Mouse (Mus musculus): Measurements from ENCODE around the gene Triobp. TPM values are rescaled to one million over a fixed set of nuclear protein-coding genes. Genes with fewer than 3 reads are reported as not detected.
"Not testable (repeated sequence)": the region's sequence is repeated elsewhere in the genome, so short reads cannot be mapped to it uniquely, and the experiment has no call there.

The Triobp gene
- polyA plus RNA-seq, 2 experiments from 2014 or later = 15.6 to 20.0 TPM

GRCm38 (mm10) chr15:79002036-79002435 is 54.5 kb downstream of the Triobp start:
- no peak for ATAC-seq

- ATAC-seq = no peak
Observed at GRCm38 (mm10) chr15:79003079-79003478, 55.6 kb downstream of the Triobp start.

GRCm38 (mm10) chr15:79005581-79005980 is 58.1 kb downstream of the Triobp start:
- ATAC-seq = no peak

GRCm38 (mm10) chr15:79006638-79007037 is 59.1 kb downstream of the Triobp start:
- ATAC-seq = no peak

GRCm38 (mm10) chr15:79007059-79007458 is 59.5 kb downstream of the Triobp start:
- ATAC-seq = no peak

GRCm38 (mm10) chr15:79007836-79008235 is 60.3 kb downstream of the Triobp start:
- ATAC-seq = not testable (repeated sequence)

- ATAC-seq = no peak
Observed at GRCm38 (mm10) chr15:79009734-79010133, 62.2 kb downstream of the Triobp start.

- no peak for ATAC-seq
Observed at GRCm38 (mm10) chr15:79011550-79011949, 64.0 kb downstream of the Triobp start.

GRCm38 (mm10) chr15:79013382-79013781 is 65.9 kb downstream of the Triobp start:
- ATAC-seq = no peak

GRCm38 (mm10) chr15:79018191-79018590 is 70.7 kb downstream of the Triobp start:
- ATAC-seq = no peak

- ATAC-seq = no peak
Observed at GRCm38 (mm10) chr15:79018886-79019285, 71.4 kb downstream of the Triobp start.

- ATAC-seq = no peak
Observed at GRCm38 (mm10) chr15:79022671-79023230, 75.2 kb downstream of the Triobp start.

GRCm38 (mm10) chr15:79023366-79023765 is 75.8 kb downstream of the Triobp start:
- ATAC-seq = no peak

GRCm38 (mm10) chr15:79025687-79026308 is 78.3 kb downstream of the Triobp start:
- no peak for ATAC-seq

GRCm38 (mm10) chr15:79026511-79027290 is 79.2 kb downstream of the Triobp start:
- ATAC-seq = no peak

GRCm38 (mm10) chr15:79027291-79028205 is 80.0 kb downstream of the Triobp start:
- no peak for ATAC-seq

- peak; percentile 76 for ATAC-seq
Observed at GRCm38 (mm10) chr15:79028237-79028738, 80.8 kb downstream of the Triobp start, which contains the start of gene H1f0. TSS of gene H1f0 (plus strand) at chr15:79028450.

GRCm38 (mm10) chr15:79028823-79029484 is 81.4 kb downstream of the Triobp start:
- ATAC-seq = no peak

- no peak for ATAC-seq
Observed at GRCm38 (mm10) chr15:79029519-79030241, 82.2 kb downstream of the Triobp start.

GRCm38 (mm10) chr15:79030551-79031435 is 83.3 kb downstream of the Triobp start:
- peak; percentile 83 for ATAC-seq

Data from CD4-positive, CD25-positive, alpha-beta regulatory T cell, adult 4 months (primary cell).